Mouse (Mus musculus) mature B cell (primary cell): ENCODE measurements around the gene Cherp.

Experiments used
- in situ Hi-C: fragments of 300-500 bp; cut with MboI; formaldehyde crosslinking; loops from 2 replicates; pipeline ENCODE4 v1.14.3; 2019

The Cherp gene

DNA sequence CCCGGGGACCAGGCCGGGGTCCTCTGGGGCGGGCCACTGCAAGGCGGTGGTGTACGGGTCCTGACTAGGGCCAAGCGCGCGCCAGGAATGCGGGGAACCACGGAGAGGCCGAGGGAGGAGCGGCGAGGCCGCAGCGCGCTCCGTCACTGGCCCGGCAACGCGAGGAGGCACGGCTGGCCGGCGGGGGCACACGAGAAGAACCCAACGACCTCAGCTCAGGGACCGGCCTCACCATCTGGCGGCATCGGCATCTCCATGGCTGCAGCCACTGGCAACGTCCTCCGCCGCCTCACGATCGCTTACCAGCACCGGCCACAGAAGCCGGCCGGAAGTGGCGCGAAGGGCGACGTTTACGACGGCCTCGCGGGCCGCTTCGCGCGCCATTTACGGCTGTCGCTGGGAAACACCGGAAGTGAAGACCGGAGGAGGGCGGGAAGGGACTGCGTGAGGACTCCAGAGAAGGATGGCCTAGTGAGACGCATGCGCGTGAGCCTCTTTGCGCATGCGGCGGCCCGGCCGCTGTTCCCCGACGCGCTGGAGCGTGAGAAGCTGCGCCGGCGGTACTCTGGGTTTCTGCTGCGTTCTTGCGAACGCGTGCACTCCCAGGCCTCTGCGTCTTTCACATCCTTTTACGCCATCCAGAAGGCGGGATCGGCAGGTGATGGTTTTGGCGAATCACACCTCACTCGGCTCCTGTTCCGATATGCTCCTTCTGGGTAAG is at the start of gene Cherp:
TSS of gene Cherp (minus strand) at position 401 of the 721 bp plus-strand sequence.
- in situ Hi-C loops: no loop called here

DNA sequence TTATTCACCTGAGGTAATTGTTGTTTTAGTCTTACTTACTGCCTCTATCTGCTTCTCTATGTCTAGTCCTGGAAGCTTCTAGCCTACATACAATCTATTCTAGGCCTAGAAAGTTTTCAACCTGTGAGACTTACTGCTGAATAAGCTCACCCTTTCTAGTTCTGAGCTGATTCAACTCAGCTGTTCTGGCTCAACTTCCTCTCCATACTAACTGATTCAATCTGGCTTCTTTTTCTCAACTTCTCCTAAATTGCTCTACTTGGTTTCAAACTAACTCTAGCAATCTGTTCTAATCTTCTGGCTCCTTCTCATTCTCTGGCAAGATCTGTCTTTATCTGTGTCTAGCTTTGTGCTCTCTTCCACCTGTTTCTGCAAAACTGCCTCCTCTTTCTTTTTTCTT is 46.9 kb upstream of the Cherp start:
- in situ Hi-C loops: no loop called here

DNA sequence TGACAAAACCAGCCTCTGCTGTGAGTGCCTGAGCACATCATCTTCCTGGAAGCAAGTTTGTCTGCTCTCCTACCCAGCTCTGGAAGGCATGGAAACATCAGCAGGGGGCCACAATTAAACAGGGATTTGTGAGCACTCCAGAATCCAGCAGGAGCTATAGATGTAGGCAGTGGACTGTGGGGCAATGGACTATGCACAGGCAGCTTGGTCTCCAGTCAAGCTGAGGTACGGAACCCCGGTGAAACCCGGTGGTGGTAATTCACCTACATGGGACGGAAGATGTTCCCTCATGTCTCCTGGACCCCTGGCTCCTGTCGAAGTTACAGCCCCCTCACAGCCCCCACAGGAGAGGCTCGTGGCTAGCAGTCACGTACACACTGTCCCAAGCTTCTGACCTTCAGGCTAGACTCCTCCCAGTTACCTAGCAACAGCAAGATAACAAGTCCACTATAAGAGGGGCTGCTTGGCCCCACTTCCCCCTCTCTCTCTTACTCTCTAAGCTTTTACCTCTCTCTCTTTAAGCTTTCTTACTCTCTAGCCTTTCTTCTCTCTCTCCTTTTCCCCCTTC is 42.5 kb upstream of the Cherp start:
- in situ Hi-C loops: no loop called here

DNA sequence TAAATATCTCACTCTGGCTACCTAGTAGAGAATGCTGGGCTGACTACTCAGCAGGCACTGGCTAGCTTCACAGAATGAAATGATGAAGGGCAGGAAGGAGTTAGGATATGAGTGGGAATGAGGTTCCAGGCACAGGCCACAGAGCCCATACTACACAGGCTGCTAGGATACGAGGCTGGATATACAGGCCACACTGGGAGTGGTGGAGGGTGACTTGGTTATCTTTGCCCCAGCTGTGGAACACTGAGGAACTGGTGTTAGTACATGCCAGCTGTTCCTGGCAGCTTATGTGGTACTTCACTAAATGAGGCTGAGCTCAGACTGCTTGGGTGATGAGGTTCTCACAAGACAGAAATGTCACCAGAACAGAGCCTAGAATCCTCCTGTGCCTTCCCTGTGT is 38.1 kb upstream of the Cherp start:
- in situ Hi-C loops: no loop called here

DNA sequence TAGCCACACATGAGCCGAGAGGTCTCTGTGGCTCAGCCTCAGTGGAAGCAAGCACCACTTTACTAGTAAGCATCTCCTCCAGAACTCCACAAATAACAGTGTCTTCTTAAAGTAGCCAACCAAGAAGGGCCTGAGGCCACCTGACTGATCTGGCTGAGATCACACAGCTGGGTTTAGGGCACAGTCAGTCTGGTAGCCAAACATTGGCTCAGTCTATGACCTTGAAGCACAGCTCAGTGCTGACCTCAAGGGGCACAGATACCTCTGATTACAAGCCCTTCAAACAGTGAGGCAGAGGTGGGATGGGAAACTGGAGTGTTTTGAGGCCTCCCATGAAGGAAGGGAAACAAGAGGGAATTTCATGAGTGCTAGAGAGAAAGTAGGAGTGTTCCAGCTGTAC is 37.6 kb upstream of the Cherp start:
- in situ Hi-C loops: no loop called here

DNA sequence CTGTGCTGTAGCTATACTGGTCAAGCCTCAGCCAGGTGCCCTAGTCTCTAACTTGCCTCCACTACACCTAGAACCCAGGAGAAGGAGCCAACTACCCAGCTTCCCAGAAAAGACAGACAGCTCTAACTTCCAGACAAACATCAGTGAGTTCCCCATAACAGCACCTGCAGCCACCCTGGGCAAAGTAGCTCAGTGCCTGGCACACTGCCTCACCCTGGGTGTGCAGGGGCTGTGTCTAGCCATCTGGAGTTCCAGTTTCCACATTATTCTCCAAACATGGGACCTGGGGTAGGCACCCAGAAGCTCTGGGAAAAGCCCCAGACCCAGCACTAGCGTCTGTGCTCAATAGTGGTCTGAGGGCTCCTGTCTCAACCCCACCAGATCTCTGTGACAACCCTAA is 32.5 kb upstream of the Cherp start:
- in situ Hi-C loops: no loop called here

DNA sequence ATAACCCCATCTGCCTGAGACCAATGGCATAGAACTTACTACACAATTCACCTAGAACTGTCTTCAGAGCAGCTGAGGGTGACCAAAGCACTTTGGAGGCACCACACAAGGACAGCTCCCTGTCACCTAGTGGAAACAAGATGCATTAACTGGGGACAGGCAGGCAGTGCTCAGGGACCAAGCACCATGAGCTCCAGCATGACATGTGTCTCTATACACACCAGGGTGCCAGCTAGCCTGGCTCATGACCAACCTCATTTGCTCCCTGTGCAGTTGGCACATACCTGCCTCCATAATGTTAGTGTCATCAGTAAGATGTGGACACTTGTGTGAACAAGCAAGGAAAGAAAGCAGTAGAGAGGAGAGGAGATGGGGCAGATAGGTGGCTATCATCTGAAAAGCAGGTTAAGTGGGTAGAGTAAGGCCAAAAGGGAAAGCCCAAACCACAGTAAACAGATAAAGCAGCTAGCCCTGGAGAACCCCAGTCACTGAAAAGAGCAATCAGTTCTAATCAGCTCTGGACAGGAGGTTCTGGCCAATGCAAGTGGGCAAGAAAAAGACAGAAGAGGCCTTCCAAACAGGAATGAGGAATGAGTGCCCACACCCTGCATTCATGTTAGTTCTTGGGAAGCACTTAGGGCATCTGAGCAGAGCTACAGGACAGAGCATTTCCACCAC is 29.8 kb upstream of the Cherp start:
- in situ Hi-C loops: no loop called here

DNA sequence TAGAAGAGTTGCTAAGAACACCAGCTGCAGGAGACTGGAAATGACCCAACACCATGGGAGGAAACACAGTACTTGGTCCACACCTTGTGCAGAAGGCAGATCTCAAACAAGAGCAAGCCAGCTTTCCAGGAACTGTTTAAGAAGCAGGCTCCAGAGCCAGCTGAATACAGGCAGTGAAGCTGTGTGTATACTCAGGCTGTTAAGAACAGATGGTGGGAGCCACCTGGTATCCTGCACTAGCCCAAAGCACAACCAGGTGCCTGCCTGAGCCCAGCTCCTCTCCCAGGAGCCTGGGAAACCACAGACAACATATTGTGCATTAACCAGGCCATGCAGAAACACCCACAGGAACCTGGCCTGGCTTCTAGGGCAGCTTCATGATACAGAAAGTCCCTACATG is 29.1 kb upstream of the Cherp start:
- in situ Hi-C loops: no loop called here

DNA sequence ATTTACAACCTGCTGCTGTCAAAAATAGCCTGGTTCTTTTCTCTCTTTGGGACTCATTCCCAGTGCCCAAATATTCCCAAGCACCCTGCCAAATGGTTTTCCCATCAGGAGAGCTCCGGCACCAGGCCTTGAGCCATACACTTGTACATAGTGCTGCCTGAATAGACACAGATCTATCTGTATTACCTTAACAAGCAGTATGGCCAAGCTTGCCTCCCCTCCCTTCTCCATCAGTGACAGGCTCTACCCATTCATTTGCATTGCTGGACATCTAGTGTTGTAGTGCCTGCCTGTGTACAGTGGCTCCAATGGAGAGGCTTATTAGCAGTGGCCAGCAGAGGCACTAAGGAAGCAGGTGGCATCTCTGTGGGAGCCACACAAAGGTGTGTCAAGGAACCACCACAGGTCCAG is 25.5 kb upstream of the Cherp start:
- in situ Hi-C loops: no loop called here

DNA sequence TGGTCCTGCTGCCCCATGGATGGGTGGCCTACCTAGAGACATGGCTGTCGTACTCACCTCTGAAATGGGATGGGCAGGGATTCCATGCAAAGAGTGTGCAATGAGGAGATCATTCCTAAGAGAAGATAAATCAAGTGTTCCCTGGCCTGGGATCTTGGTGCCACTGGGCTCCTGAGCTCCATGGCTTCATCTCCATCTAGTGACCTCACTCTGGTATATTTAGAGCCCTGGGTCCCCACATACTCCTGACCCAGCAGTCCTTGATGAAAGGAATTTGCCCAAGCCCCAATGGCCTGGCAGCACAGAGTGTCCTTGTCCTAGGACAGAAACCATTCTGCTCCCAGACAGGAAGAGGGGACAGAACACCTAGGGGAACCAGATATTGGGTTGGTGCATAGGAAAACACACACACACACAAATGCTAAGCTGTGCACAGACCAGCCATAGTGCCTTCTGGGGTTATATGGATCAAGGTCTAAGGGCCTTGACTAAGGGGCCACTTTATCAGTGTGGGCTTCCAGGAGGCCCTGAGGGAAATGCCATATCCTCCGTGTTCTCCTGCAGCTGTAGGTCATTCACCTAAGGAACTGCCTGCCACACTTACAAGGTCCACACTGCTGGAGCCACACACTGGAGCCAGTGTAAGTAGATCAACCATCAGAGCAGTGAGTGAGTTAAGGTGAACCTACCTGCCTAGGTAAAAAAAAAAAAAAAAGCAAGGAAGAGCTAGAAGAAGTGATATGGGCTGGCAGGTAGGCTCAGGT is 24.7 kb upstream of the Cherp start:
- in situ Hi-C loops: no loop called here

DNA sequence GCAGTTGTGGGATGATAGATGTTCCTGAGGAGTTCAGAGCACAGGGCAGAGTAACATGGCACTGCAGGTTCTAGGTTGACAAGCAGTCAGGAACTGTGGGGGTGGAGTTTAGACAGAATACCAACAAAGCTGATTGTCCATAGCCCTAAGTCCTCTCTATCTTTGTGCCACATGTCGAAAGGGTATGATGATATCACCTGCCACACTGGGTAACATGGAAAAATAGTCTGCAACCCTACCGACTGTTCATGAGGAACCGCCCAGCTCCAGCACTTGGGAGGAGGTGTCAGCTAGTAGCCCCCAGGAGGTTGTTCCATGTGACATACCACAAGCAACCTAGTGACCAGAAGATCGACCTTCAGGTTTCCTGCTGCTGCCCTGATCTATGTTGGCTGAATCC is 23.5 kb upstream of the Cherp start:
- in situ Hi-C loops: no loop called here

DNA sequence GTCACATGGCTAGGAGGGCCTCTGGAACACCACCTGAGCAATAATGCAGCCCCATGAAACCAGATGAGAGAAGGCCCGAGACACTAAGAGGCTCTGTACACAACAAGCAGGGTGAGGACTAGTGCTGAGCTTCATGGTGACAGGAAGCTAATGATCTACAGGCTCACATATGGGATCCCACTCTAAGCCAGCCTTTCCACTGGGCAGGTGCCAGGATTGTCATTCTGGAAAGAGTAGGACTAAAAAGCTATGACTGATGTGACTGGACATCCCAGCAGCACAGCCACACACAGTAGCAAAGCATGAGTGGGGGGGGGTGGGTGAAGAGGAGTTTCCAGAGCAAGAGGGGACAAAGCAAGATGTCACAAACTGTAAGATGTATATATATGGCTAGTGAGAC is 22.9 kb upstream of the Cherp start:
- in situ Hi-C loops: no loop called here

DNA sequence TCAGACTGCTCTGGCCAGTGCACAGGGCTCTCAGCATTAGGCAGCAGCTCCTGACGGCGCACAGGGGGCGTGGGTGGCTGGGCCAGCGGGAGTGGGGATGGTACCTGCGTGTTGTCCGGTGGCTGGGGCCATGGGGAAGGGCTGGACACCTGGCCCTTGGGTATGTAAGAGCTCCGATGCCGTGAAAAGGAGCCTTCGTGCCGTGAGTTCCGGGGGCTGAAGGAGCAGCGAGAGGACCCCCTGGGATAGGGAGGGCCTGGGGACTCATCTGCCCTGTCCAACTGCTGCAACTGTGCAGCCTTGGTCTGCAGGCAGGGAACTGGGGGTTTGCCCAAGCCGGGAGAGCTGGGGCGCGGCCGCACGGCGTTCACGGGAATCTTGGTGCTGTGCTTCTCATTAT is 21.2 kb upstream of the Cherp start:
- in situ Hi-C loops: no loop called here

DNA sequence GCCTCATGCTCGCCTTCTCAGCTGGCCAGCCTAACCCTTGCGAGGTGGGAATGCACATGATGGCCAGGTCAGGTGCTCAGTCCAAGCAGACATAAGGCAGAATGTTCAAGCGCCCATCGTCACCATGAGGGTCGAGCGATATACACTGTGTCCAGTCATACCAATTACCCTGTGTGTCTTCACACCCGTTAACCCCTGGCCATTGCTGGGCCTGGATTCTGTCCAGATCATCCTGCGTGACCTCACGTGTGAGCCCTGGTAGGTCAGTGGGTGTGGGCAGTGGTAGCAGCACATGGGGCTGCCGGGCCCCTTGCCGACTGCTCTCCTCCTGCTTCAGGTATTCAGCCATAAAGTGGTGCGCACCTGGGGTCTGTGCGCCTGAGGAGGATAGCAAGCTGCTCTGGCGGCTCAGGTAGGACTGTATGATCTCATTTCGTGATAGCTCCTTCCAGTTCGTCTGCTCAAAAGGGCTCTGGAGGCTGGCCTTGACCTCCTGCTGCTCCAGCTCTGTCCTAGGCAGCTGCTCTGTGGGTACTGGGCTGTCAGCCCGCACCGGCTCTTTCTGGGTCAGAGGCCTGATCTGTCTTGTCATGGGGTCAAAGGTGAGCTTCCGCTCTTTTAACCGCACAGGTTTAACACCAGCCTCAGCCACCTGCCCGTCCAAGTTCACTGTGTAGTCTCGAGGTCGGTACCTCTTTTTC is 20.5 kb upstream of the Cherp start:
- in situ Hi-C loops: no loop called here

DNA sequence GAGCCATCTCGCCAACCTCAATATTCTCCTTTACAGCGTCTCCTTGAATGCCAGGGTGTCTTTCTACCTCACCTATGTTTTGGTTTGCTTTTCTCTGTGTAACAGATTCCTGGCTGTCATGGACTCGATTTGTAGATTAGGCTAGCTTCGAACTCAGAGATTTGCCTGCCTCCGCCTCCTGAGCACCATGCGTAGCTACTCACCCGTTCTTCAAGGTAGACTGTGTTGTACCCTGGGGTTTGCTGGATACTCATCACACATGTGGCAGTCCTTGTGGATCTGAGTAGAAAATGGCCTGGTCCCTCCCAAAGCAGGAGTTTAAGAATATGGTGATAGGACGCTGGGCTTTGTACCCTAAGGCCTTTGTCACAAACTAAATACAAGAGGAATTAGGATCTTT is 18.4 kb upstream of the Cherp start:
- in situ Hi-C loops: no loop called here

DNA sequence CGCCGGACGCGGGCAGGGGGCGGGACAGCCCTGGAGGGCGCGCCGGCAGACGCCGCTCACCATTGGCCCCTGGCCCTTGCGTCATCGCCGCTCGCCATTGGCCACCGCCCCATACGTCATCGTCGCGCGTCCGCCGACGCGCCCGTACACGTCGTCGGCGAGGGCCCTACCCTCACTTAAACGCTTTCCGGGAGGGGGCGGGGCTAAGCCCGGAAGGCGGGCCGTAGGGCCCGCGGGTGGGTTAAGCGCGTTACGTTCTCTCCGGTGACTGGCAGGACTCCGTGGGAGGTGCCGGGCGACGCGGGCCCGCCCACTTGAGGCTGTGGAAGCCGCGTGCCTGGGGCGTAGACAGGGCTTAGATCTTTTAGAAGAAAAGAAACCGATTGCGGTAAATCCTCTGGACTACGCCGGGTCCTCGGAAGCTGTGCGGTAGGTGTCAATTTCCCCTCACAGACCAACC is 17.6 kb upstream of the Cherp start:
- in situ Hi-C loops: no loop called here

DNA sequence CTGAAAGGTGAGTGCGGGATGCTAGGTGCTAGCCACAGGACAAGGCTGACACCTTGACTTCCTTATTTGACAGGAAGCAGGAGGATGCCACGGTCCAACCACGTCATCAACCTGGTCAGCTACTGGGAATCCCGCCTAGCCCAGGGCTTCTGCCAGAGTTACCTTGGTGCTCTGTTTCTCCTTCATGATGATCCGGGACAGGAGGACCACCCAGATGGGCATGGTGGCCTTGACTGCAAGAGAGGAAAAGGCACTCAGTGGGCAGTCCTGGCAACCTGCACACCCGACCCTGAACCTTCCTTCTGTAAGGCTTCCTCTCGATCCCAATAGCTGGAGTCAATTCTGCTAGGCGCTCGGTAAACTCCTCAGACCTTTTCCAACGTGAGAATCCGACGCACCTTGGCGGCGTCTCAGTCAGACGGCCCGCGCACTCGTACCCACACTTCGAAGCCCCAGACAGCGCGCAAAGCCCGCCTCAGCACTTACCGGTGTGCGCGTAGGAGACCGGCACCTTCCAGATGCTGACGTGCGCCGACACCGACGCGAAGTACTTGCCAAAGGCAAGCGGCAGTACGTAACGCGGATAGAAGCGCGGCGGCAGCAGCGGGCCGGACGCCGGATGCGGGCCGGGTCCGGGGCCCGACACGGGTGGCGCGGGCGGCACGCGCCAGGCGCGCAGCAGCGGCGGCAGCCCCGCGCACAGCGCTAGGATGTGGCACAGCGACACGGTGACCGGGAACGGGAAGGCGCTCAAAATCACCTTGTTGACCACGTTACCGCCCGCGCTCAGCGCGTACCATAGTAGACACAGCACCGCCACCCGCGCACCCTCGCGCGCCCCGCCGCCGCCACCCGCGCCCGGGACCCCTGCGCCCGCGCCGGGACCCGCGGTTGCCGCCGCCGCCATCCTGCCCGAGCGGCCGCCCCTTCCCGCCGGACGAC is 16.9 kb upstream of the Cherp start, which contains the start of gene Slc35e1:
TSS of gene Slc35e1 (minus strand) at position 935 of the 942 bp plus-strand sequence.
- in situ Hi-C loops: no loop called here

DNA sequence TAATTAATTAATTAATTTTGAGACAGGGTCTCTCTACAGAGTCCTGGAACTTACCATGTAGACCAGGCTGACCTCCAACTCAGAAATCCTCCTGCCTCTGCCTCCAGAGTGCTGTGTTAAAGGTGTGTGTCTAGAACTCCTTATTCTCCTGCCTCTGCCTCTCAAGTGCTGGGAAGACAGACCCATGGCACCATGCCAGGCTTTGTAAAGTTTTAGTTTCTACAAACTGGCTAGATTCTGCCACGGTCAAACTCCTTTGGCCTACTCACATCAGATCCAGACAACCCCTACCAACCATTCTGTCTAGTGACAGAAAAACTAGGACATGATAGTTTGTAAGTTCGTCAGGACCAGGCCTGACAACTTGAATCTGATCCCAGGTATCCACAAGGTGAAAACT is 16.0 kb upstream of the Cherp start:
- in situ Hi-C loops: no loop called here

DNA sequence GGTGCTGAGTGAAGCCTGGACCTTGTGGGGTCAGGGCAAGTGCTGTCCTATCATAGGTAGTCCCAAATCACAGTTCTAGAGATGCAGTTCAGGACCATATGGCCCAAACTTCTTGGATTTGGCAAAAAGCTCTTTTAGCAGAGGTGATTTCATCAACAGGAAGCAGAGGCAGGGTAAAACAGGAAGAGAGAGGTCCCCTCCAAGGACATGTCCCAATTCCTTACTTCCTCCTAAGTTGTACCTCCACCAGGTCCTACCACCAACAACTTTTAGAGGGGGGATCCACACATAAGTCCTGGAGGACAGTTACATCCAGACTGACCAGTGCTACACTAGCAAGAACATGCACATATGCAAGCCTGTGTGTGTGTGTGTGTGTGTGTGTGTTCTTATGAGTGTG is 12.0 kb upstream of the Cherp start:
- in situ Hi-C loops: no loop called here

DNA sequence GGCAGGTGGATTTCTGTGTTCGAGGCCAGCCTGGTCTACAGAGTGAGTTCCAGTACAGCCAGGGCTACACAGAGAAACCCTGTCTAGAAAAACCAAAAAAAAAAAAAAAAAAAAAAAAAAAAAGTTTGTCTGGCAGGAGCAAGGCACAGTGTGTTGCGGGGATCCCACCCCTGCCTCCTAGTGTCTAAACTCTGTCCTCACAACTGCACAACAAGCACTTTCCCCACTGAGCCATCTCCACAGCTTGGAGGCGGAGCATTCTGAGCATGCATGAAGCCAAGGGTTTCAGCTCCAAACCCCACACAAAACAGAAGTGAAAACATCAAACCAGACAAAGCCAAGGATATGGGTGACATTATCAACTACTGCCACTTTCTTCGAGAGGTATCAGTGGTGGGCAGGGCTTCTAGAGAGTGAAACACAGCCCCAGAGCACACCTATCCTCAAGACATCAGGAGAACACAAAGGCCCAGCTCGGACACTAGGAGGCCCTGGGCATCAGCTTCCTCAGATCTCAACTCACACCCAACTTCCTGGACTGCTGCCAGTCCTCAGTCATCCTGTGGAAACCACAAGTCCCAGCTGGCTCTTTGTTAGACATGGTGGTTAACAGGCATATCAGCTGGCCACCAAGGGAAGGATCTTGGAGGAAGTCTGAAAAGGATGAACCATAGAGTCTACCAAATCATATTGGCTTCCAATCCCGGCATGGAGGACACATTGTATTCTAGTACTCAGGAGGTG is 10.6 kb upstream of the Cherp start:
- in situ Hi-C loops: no loop called here
